Mouse (Mus musculus): ENCODE results near the gene Myo16.
A peak's percentile ranks its signal among the peaks of the same experiment; 100 is the strongest.

Myo16 gene

GRCm38 (mm10) chr8:10538319-10538718 lies 384.6 kb downstream of the Myo16 start:
- no peak for DNase-seq (ENCODE audit: low read depth in 2 of 2, low spot score in 2 of 2)

GRCm38 (mm10) chr8:10539665-10540064 lies 386.0 kb downstream of the Myo16 start:
- DNase-seq (ENCODE audit: low read depth in 2 of 2, low spot score in 2 of 2): no peak

GRCm38 (mm10) chr8:10545890-10546289 lies 392.2 kb downstream of the Myo16 start:
- DNase-seq (ENCODE audit: low read depth in 2 of 2, low spot score in 2 of 2): no peak

- no peak for DNase-seq (ENCODE audit: low read depth in 2 of 2, low spot score in 2 of 2)
These were observed 392.8 kb downstream of the Myo16 start for GRCm38 (mm10) chr8:10546519-10546918.

DNA sequence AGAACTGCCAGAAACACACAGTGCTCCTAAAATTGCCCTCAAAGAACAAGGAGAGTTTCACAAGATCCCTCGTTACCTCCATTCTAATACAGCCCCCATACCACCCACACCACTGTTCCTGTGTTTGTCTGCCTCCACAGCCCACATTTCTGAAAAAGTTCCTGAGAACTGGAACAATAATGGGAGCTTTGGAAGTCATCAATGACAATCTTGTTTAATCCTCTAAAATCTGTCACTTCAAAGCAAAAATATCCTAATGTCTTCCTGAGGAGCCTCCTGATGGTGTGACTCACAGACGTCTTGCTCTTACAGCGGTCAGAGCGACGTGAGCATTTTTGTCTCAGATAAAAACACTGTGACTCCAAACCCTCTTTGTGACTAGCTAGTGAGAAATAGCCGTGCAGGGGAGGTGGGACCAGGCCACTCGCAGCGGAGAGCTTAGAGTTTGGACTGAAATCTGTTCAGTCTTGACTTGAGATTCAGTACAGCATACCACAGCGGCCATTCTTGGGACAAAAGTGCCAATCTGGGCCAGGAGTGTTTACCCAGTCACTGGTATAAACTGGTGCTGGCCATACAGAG lies 394.4 kb downstream of the Myo16 start:
- no peak for DNase-seq (ENCODE audit: low read depth in 2 of 2, low spot score in 2 of 2)

DNA sequence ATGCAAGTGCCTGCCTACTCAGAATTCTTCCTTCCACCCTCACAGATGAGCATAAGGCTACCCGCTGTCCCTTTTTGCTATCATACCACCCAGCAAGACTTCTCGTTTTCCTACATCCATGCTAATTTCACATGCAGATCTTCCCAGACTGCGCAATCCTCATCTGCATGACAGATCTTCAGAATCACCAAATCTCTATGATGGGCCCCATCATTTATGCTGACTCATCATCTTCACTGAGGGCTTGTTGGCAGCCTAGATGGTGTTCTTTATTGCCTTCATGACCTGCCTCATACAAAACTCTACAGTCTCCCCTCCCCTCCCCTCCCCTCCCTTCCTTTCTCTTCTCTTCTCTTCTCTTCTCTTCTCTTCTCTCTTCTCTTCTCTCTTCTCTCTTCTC lies 395.7 kb downstream of the Myo16 start:
- DNase-seq (ENCODE audit: low read depth in 2 of 2, low spot score in 2 of 2): no peak

GRCm38 (mm10) chr8:10557961-10558360 lies 404.2 kb downstream of the Myo16 start:
- DNase-seq (ENCODE audit: low read depth in 2 of 2, low spot score in 2 of 2): no peak

DNA sequence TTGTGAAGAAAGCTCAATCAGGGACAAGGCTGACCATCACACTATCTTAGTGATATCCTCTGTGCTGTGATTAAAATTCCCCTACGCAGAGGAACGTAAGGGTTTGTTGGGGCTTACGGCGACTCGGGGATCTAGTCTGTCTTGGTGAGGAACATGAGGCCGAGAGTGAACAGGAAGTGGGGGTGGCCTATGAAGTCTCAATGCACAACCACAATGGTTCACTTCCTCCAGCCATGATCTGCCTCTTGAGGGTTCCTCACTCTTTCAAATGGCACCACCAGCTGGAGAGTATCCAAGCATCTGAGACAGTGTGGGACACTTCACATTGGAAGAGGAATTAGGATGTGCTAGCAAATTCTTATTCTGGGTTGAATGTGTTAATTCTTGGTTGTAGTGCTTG lies 405.8 kb downstream of the Myo16 start:
- no peak for DNase-seq (ENCODE audit: low read depth in 2 of 2, low spot score in 2 of 2)

DNA sequence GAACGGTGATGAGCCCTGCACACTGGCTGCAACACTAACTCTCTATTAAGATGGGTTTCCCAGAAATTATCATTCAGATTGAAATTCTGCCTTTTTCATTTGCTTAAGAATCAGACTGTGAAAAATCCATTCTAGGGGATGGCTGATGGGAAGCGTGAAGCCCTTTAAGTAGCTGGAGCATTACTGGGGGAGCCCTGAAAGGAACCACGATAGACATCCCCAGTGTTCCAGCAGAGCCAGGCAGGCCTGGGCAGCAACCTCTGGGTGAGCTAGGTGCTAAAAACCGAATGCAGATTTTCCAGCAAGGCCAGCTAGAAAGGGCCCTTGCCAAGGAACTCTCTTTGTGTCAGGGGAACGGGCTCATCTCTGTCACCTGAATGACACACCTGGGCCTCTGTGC lies 407.9 kb downstream of the Myo16 start:
- DNase-seq (ENCODE audit: low read depth in 2 of 2, low spot score in 2 of 2): no peak

GRCm38 (mm10) chr8:10562046-10562445 lies 408.3 kb downstream of the Myo16 start:
- no peak for DNase-seq (ENCODE audit: low read depth in 2 of 2, low spot score in 2 of 2)

GRCm38 (mm10) chr8:10562636-10563035 lies 408.9 kb downstream of the Myo16 start:
- no peak for DNase-seq (ENCODE audit: low read depth in 2 of 2, low spot score in 2 of 2)

GRCm38 (mm10) chr8:10565231-10566029 lies 411.7 kb downstream of the Myo16 start:
- no peak for DNase-seq (ENCODE audit: low read depth in 2 of 2, low spot score in 2 of 2)

- no peak for DNase-seq (ENCODE audit: low read depth in 2 of 2, low spot score in 2 of 2)
These were observed 414.7 kb downstream of the Myo16 start for GRCm38 (mm10) chr8:10568448-10568847.

GRCm38 (mm10) chr8:10574096-10574495 lies 420.4 kb downstream of the Myo16 start:
- peak; percentile 19 to 47 for DNase-seq (ENCODE audit: low read depth in 2 of 2, low spot score in 2 of 2)

GRCm38 (mm10) chr8:10575244-10575643 lies 421.5 kb downstream of the Myo16 start:
- no peak for DNase-seq (ENCODE audit: low read depth in 2 of 2, low spot score in 2 of 2)

- DNase-seq (ENCODE audit: low read depth in 2 of 2, low spot score in 2 of 2): no peak
These were observed 433.4 kb downstream of the Myo16 start for GRCm38 (mm10) chr8:10586956-10587744.

DNA sequence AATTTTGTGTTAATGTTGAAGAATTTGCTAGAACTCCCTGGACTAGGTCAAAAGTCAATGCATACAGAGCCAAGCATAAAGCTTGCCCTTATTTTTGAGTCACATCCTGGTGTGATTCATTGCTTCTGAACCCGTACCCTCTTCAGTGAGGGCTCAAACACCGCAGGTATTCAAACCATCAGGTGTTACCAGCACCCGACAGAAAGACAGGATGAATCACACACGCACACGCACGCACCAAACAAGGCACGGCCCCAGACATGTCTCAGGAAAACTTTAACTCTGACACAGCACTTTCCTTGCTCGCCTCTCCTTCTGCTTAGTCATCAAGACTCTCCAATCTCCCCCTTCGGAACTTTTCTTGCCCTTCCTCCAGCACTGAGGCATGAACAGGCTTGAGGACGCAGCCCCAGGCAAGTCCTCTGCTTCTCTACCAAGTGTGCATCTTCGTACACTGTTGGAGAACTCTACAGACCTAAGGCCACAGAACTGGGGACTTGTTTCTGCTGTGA lies 435.8 kb downstream of the Myo16 start:
- DNase-seq (ENCODE audit: low read depth in 2 of 2, low spot score in 2 of 2): no peak

DNA sequence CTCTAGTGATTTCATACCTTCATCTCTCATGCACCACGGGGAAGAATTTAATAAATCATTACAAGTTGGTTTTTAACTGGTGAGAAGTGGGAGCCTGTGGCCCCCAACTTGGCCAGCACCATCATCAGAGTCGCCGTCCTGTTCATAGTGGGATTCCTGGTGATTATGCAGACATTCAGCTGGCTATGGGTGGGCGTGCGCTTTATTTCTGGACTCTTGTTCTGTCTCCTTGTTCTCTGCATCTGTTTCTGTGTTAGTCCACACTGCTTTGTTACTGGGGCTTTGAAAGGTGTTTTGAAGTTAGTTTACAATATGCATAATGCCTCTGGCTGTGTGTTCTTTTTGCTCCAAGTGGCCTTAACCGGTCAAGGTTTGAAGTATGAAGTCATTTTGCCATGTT lies 439.2 kb downstream of the Myo16 start:
- no peak for DNase-seq (ENCODE audit: low read depth in 2 of 2, low spot score in 2 of 2)

GRCm38 (mm10) chr8:10596353-10596752 lies 442.6 kb downstream of the Myo16 start:
- no peak for DNase-seq (ENCODE audit: low read depth in 2 of 2, low spot score in 2 of 2)

DNA sequence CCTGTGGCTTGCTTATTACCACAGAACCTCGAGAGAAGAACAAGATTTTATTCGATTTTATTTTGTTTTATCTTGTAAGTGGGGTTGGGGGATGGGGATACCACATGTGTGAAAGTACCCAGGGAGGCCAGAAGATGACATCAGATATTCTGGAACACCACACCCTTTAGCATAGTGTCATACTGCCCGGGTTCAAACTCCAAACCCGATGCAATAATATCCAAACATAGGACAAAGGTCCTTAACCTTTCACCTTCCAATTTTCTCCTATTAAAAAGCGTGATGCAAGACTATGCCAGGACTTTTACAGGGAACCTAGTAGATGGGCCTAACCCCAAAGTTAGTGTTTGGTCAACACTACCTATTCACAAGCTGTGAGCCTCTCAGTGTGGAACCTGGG lies 443.9 kb downstream of the Myo16 start:
- no peak for DNase-seq (ENCODE audit: low read depth in 2 of 2, low spot score in 2 of 2)

DNA sequence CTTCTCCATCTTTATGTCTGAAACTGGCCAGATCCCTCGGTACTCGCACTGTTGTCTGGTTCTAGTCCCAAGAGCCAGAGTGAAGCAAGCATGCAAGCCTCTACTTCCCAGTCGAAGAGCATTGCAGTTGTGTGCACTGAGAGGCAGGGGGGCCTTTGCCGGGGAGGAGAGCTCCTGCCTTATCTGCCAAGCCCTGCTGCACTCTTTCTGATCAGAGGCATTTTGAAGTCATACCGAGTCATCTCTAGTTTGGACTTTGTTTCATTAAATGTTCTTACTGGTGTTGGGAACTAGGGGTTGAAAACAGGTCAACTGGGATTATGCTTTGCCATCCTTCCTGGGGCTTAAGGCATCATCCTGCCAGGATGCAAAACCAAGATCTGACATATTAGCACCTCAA lies 445.2 kb downstream of the Myo16 start:
- no peak for DNase-seq (ENCODE audit: low read depth in 2 of 2, low spot score in 2 of 2)

Measured in CD8-positive naive resting alpha-beta T cell, adult 2 months (primary cell).